Mouse (Mus musculus): ENCODE data around the gene Itgal. TPM values are rescaled to one million over a fixed set of nuclear protein-coding genes. Genes with fewer than 3 reads are reported as not detected.
"Not testable (repeated sequence)": the region's sequence is repeated elsewhere in the genome, so short reads cannot be mapped to it uniquely, and the experiment has no call there.

Gene Itgal
- total RNA-seq (2014; rRNA removed; ENCODE audit: low replicate concordance) = 1.7 and 4.0 TPM in 2 replicates
- polyA plus RNA-seq (2015; fragmentation: Nextera tagmentation; extraction: Ambion mirVana) = 0.96 and 1.1 TPM in 2 replicates

DNA sequence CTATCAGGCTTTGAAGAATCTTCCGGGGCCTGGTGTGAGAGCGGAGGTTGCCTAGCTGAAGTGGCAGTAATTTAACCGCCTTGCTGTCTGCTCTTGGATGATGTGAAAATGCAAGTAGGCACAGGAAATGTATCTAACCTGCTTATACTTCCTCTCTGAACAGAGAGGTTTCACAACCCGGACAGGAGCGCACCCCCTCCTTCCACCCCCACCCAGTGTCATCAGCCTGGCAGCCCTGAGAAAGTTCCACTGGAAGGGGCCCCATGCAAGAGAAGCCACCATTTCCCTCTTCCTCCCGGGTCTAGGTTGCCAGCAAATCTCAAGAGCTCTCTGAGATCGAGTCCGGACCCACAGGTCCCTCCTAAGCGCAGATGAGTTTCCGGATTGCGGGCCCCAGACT, at the start of gene Itgal:
Gene Itgal, plus strand, starts transcription at position 163 of the 400 bp plus-strand sequence.
- 64% methylated on average over 11 of the region's 11 CpGs for WGBS
- no peak for ATAC-seq (ENCODE audit: insufficient read depth, low read depth)

DNA sequence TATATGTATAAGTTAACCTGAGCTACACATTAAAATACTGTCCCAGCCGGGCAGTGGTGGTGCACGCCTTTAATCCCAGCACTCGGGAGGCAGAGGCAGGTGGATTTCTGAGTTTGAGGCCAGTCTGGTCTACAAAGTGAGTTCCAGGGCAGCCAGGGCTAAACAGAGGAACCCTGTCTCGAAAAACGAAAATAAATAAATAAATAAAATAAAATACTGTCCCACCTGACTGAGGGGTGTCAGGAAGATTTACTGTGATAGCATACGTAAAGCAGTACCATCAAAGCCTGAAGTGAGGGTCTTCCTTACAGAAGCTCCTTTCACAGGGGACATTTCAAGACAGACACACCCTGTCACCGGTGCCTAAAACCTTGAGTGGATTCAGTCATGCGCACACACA, 45.5 kb upstream of the Itgal start:
- not testable (repeated sequence) for H3K4me2 ChIP-seq (ENCODE audit: low read depth, low read length); ATAC-seq (ENCODE audit: insufficient read depth, low read depth); DNase-seq (ENCODE audit: low spot score); H3K4me3 ChIP-seq (ENCODE audit: low read depth, low read length); H3K27ac ChIP-seq (ENCODE audit: low read depth); H3K4me1 ChIP-seq (ENCODE audit: control insufficient read depth, insufficient read depth); H3K9ac ChIP-seq (replicated peaks; ENCODE audit: low read depth, low read length); H3K9me3 ChIP-seq (replicated peaks; ENCODE audit: control insufficient read depth, low read length); H3K27me3 ChIP-seq (ENCODE audit: control insufficient read depth, insufficient read depth, low read length)
- 89% methylated on average over 8 of the region's 8 CpGs for WGBS
- peaks cover 28% of the 10 kb centered on the region; the same call in 1 of the 2 replicates for H3K36me3 ChIP-seq (replicated peaks; ENCODE audit: control insufficient read depth, insufficient read depth, low read length)

More for the DNA sequence above, at the start of gene Itgal:
- Histone ChIP-seq H3K4me1 (ENCODE audit: control insufficient read depth, insufficient read depth) (peaks cover 4% of the 10 kb centered on the region; the same call in 1 of the 2 replicates), H3K9ac (replicated peaks; ENCODE audit: low read depth, low read length) (no peak within 1 kb of the TSS), H3K27me3 (ENCODE audit: control insufficient read depth, insufficient read depth, low read length) (no peaks in the 10 kb centered on the region), H3K4me3 (ENCODE audit: low read depth, low read length) (peak within 1 kb of the TSS; percentile 19; the same call in 1 of the 2 replicates), H3K27ac (ENCODE audit: low read depth) (peak within 1 kb of the TSS; percentile 38; the same call in 1 of the 2 replicates), H3K4me2 (ENCODE audit: low read depth, low read length) (peak within 1 kb of the TSS; percentile 36; the same call in 1 of the 2 replicates), H3K9me3 (replicated peaks; ENCODE audit: control insufficient read depth, low read length) (no peaks in the 10 kb centered on the region), H3K36me3 (replicated peaks; ENCODE audit: control insufficient read depth, insufficient read depth, low read length) (no peaks in the 10 kb centered on the region)
- no peak for TF ChIP-seq EP300 (IDR thresholded peaks at IDR 0.05; ENCODE audit: low read depth)
- no peak for TF ChIP-seq CTCF (IDR thresholded peaks at IDR 0.05; ENCODE audit: low read depth)
- DNase-seq (ENCODE audit: low spot score) = no peak

- Histone ChIP-seq H3K4me2 (ENCODE audit: low read depth, low read length) (no peak overlapping the region), H3K9ac (replicated peaks; ENCODE audit: low read depth, low read length) (no peak overlapping the region), H3K4me1 (ENCODE audit: control insufficient read depth, insufficient read depth) (0 out of 2 replicates have a peak, but pooled peaks cover 8% of the 10 kb centered on the region), H3K27me3 (ENCODE audit: control insufficient read depth, insufficient read depth, low read length) (no peaks in the 10 kb centered on the region), H3K27ac (ENCODE audit: low read depth) (no peak overlapping the region), H3K4me3 (ENCODE audit: low read depth, low read length) (no peak overlapping the region), H3K9me3 (replicated peaks; ENCODE audit: control insufficient read depth, low read length) (no peaks in the 10 kb centered on the region), H3K36me3 (replicated peaks; ENCODE audit: control insufficient read depth, insufficient read depth, low read length) (peaks cover 21% of the 10 kb centered on the region; the same call in 1 of the 2 replicates)
- peak; percentile 49 for TF ChIP-seq CTCF (IDR thresholded peaks at IDR 0.05; ENCODE audit: low read depth)
- no peak for TF ChIP-seq EP300 (IDR thresholded peaks at IDR 0.05; ENCODE audit: low read depth)
- DNase-seq (ENCODE audit: low spot score) (no peak), ATAC-seq (ENCODE audit: insufficient read depth, low read depth) (no peak)
- 77% methylated on average over 2 of the region's 2 CpGs for WGBS
These were observed 43.6 kb upstream of the Itgal start for GRCm38 (mm10) chr7:127252414-127252813.

DNA sequence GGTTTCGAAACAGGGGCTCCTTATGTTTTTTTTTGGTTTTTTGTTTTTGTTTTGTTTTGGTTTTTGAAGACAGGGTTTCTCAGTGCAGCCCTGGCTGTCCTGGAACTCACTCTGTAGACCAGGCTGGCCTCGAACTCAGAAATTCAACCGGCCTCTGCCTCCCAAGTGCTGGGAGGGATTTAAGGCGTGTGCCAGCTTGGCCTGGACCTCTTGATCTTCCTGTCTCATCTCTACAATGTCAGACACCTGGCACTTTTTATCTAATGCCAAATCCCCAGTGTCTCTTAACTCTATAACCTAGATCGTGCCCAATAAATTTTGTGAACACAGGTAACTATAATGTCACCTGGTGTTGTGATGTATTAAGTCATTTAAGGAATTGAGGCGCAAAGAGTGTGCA, 42.7 kb upstream of the Itgal start:
- WGBS = 80% methylated on average over 6 of the region's 6 CpGs
- H3K27ac ChIP-seq (ENCODE audit: low read depth) = peak overlapping the region; percentile 88
- H3K27me3 ChIP-seq (ENCODE audit: control insufficient read depth, insufficient read depth, low read length) = no peaks in the 10 kb centered on the region
- peak overlapping the region; percentile 57 for H3K4me3 ChIP-seq (ENCODE audit: low read depth, low read length)
- H3K4me2 ChIP-seq (ENCODE audit: low read depth, low read length) = peak overlapping the region; percentile 68
- H3K36me3 ChIP-seq (replicated peaks; ENCODE audit: control insufficient read depth, insufficient read depth, low read length) = peaks cover 14% of the 10 kb centered on the region; the same call in 1 of the 2 replicates
- peak overlapping the region; percentile 72 for H3K9ac ChIP-seq (replicated peaks; ENCODE audit: low read depth, low read length)
- ATAC-seq (ENCODE audit: insufficient read depth, low read depth) = no peak
- no peak for DNase-seq (ENCODE audit: low spot score)
- no peaks in the 10 kb centered on the region for H3K9me3 ChIP-seq (replicated peaks; ENCODE audit: control insufficient read depth, low read length)
- TF ChIP-seq CTCF (IDR thresholded peaks at IDR 0.05; ENCODE audit: low read depth) (no peak), EP300 (IDR thresholded peaks at IDR 0.05; ENCODE audit: low read depth) (no peak)
- 0 out of 2 replicates have a peak, but pooled peaks cover 8% of the 10 kb centered on the region for H3K4me1 ChIP-seq (ENCODE audit: control insufficient read depth, insufficient read depth)

DNA sequence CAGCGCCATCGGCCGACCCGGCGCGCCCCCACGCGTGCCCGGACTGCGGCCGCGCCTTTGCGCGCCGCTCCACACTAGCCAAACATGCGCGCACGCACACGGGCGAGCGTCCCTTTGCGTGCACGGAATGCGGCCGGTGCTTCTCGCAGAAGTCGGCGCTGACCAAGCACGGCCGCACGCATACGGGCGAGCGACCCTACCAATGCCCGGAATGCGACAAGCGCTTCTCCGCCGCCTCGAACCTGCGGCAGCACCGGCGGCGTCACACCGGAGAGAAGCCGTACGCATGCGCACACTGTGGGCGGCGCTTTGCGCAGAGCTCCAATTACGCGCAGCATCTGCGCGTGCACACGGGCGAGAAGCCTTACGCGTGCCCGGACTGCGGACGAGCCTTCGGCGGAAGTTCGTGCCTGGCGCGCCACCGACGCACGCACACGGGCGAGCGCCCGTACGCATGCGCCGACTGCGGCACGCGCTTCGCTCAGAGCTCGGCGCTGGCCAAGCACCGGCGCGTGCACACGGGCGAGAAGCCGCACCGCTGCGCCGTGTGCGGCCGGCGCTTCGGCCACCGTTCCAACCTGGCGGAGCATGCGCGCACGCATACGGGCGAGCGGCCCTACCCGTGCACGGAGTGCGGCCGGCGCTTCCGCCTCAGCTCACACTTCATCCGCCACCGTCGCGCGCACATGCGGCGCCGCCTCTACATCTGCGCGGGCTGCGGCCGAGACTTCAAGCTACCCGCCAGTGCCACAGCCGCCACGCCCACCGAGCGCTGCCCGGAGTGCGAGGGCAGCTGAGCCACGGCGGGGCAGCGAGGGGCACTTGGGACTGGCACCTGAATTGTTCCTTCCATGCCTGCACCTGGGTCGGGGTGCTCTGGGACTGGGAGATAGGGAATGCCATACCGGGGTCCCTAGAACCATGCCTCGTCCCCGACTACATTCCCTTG, 42.0 kb upstream of the Itgal start:
- DNase-seq (ENCODE audit: low spot score) (peak; percentile 96), ATAC-seq (ENCODE audit: insufficient read depth, low read depth) (peak; percentile 93)
- peak overlapping the region; percentile 88 for H3K27ac ChIP-seq (ENCODE audit: low read depth)
- H3K27me3 ChIP-seq (ENCODE audit: control insufficient read depth, insufficient read depth, low read length) = no peaks in the 10 kb centered on the region
- H3K36me3 ChIP-seq (replicated peaks; ENCODE audit: control insufficient read depth, insufficient read depth, low read length) = peaks cover 10% of the 10 kb centered on the region; the same call in 1 of the 2 replicates
- no peaks in the 10 kb centered on the region for H3K9me3 ChIP-seq (replicated peaks; ENCODE audit: control insufficient read depth, low read length)
- peak overlapping the region; percentile 72 for H3K9ac ChIP-seq (replicated peaks; ENCODE audit: low read depth, low read length)
- peak overlapping the region; percentile 57 for H3K4me3 ChIP-seq (ENCODE audit: low read depth, low read length)
- H3K4me2 ChIP-seq (ENCODE audit: low read depth, low read length) = peak overlapping the region; percentile 68
- TF ChIP-seq EP300 (IDR thresholded peaks at IDR 0.05; ENCODE audit: low read depth) = 0 out of 2 replicates have a peak, but pooled peaks have one; percentile 33
- TF ChIP-seq CTCF (IDR thresholded peaks at IDR 0.05; ENCODE audit: low read depth) = no peak
- under 1% methylated on average over 136 of the region's 136 CpGs for WGBS
- 0 out of 2 replicates have a peak, but pooled peaks cover 8% of the 10 kb centered on the region for H3K4me1 ChIP-seq (ENCODE audit: control insufficient read depth, insufficient read depth)
